Mouse (Mus musculus) lung, adult 2 months (tissue): Measurements from ENCODE around the gene Csf2rb. TPM values are rescaled to one million over a fixed set of nuclear protein-coding genes. Genes with fewer than 3 reads are reported as not detected.
"Not testable (repeated sequence)": the region's sequence is repeated elsewhere in the genome, so short reads cannot be mapped to it uniquely, and the experiment has no call there.

ENCODE experiments used
- DNase-seq: peaks from one replicate; pipeline ENCODE4 v3.0.0; 2022
- H3K4me1 ChIP-seq: fragments of 200-500 bp; 2 replicates; pipeline ENCODE4 v1.6.1; 2011; ENCODE audit warnings: low read length; ENCODE audit not compliant: control insufficient read depth, insufficient read depth
- H3K4me3 ChIP-seq: fragments of 200-500 bp; replicated peaks from 2 replicates; pipeline ENCODE3; 2011; ENCODE audit warnings: low read depth, mild to moderate bottlenecking, control low read depth, low read length; ENCODE audit errors: extremely low read depth
- CTCF ChIP-seq: fragments of 200-500 bp; IDR thresholded peaks from 2 replicates; pipeline ENCODE4 v1.5.1; 2011; ENCODE audit warnings: mild to moderate bottlenecking, low read length, control low read depth; ENCODE audit not compliant: insufficient read depth
- POLR2A ChIP-seq: fragments of 200-500 bp; IDR thresholded peaks from 2 replicates; pipeline ENCODE4 v1.6.1; 2011; ENCODE audit warnings: low read depth, mild to moderate bottlenecking, control low read depth, low read length, borderline replicate concordance; ENCODE audit errors: extremely low read depth
- WGBS: fragments of 180-500 bp; shearing (Covaris S2); methylation state at CpG from one replicate; pipeline ENCODE4 v1.1.7; 2018; 5-methylcytosine and 5-hydroxymethylcytosine counted together
- polyA plus RNA-seq: library from polyadenylated mRNA; depleted of rRNA; stranded (reverse); fragments of >200 nt; gene quantifications from 2 replicates; pipeline ENCODE4 v1.2.3, GENCODE M21; 2012

The Csf2rb gene
- polyA plus RNA-seq, 1 experiment: 27.4 TPM

- TF ChIP-seq POLR2A (no peak), CTCF (no peak)
- Histone ChIP-seq H3K4me1 (no peaks in the 10 kb centered on the region), H3K4me3 (no peak overlapping the region)
- 81% methylated on average over 6 of the region's 6 CpGs for WGBS
- no peak for DNase-seq
Measured at GRCm38 (mm10) chr15:78303665-78304233, 21.8 kb upstream of the Csf2rb start.

- no peak for TF ChIP-seq POLR2A
- TF ChIP-seq CTCF: no peak
- WGBS: 50% methylated on average over 10 of the region's 10 CpGs
- Histone ChIP-seq H3K4me3 (peak within 1 kb of the TSS; percentile 16), H3K4me1 (no peaks in the 10 kb centered on the region)
- no peak for DNase-seq
Measured at GRCm38 (mm10) chr15:78305341-78305933, 20.1 kb upstream of the Csf2rb start, which contains the start of gene Csf2rb2. TSS of gene Csf2rb2 (minus strand) at chr15:78305721.

- DNase-seq: no peak
- no peaks in the 10 kb centered on the region for H3K4me1 ChIP-seq
- 25% methylated on average over 5 of the region's 5 CpGs for WGBS
Measured at GRCm38 (mm10) chr15:78309865-78310264, 15.7 kb upstream of the Csf2rb start.

GRCm38 (mm10) chr15:78310971-78311370, 14.6 kb upstream of the Csf2rb start:
- 65% methylated on average over 4 of the region's 4 CpGs for WGBS
- no peaks in the 10 kb centered on the region for H3K4me1 ChIP-seq
- TF ChIP-seq POLR2A: no peak
- no peak for TF ChIP-seq CTCF
- no peak overlapping the region for H3K4me3 ChIP-seq
- DNase-seq: no peak

More at GRCm38 (mm10) chr15:78309865-78310264, 15.7 kb upstream of the Csf2rb start:
- H3K4me3 ChIP-seq: no peak overlapping the region
- no peak for TF ChIP-seq CTCF
- TF ChIP-seq POLR2A: no peak

- 43% methylated on average over 4 of the region's 4 CpGs for WGBS
Measured at GRCm38 (mm10) chr15:78312421-78313233, 12.9 kb upstream of the Csf2rb start.

GRCm38 (mm10) chr15:78313659-78314058, 11.9 kb upstream of the Csf2rb start:
- 75% methylated on average over 5 of the region's 5 CpGs for WGBS
- not testable (repeated sequence) for DNase-seq

More at GRCm38 (mm10) chr15:78312421-78313233, 12.9 kb upstream of the Csf2rb start:
- not testable (repeated sequence) for DNase-seq, H3K4me3 ChIP-seq, H3K4me1 ChIP-seq

GRCm38 (mm10) chr15:78318338-78319171, 7.0 kb upstream of the Csf2rb start:
- DNase-seq, H3K4me1 ChIP-seq, H3K4me3 ChIP-seq: not testable (repeated sequence)
- WGBS: 60% methylated on average over 2 of the region's 2 CpGs

More at GRCm38 (mm10) chr15:78313659-78314058, 11.9 kb upstream of the Csf2rb start:
- not testable (repeated sequence) for H3K4me1 ChIP-seq, H3K4me3 ChIP-seq

GRCm38 (mm10) chr15:78320825-78321496, 4.6 kb upstream of the Csf2rb start:
- Histone ChIP-seq H3K4me1 (no peaks in the 10 kb centered on the region), H3K4me3 (no peak overlapping the region)
- TF ChIP-seq CTCF (peak; percentile 76), POLR2A (no peak)
- 11% methylated on average over 5 of the region's 5 CpGs for WGBS
- peak; percentile 54 for DNase-seq

GRCm38 (mm10) chr15:78323366-78323765, 2.2 kb upstream of the Csf2rb start:
- DNase-seq: no peak
- no peak for TF ChIP-seq POLR2A
- no peak for TF ChIP-seq CTCF
- Histone ChIP-seq H3K4me1 (no peaks in the 10 kb centered on the region), H3K4me3 (no peak overlapping the region)
- WGBS: 65% methylated on average over 1 of the region's 1 CpGs
